Mouse (Mus musculus) brain, embryonic 14.5 days (tissue): ENCODE results near the gene Myo5a.

Experiments
- CTCF ChIP-seq: fragments of 200-500 bp; IDR thresholded peaks from 2 replicates; pipeline ENCODE4 v1.5.1; 2012; ENCODE audit warnings: inconsistent platforms, mild to moderate bottlenecking, moderate library complexity, borderline replicate concordance; ENCODE audit not compliant: insufficient read depth, insufficient read length; ENCODE audit errors: extremely low read depth
- POLR2A ChIP-seq: fragments of 200-500 bp; IDR thresholded peaks from 2 replicates; pipeline ENCODE4 v1.6.1; 2012; ENCODE audit warnings: mild to moderate bottlenecking, inconsistent platforms, borderline replicate concordance; ENCODE audit not compliant: poor library complexity, insufficient read depth, insufficient read length, severe bottlenecking; ENCODE audit errors: extremely low read depth

DNA sequence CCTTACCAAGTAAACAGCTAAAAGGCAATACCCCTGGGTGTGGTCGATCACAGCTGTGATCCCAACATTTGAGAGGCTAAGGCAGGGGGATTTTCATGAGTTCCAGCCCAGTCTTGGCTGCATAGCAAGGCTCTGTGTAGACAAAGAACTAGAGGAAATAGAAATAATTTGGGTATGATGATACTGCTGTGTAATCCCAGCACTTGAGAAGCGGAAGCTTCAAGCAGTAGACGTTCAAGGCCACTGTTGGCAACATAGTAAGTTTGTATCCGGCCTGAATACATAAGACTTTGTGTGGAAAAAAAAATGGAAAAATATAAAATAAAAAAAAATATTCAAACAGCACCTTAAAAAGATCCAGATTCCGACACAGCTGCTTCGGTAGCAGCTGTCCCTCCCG lies 48.3 kb upstream of the Myo5a start:
- TF ChIP-seq CTCF = no peak
- no peak for TF ChIP-seq POLR2A
